Mouse (Mus musculus): ENCODE data around the gene Ginm1.

DNA sequence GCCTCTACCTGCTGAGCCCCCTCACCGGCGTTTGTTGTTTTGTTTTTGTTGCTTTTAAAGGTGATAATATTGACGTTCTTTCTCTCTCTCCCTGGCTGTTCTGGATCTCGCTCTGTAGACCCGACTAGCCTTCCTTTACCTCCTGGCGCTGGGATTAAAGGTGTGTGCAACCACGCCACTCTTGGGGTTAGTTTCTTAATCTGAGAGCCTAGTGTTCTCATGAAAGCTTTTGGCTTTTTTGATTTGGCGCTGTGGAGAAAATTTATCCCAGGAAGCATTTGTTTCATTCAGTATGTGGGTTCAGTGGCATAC lies 66.2 kb downstream of the Ginm1 start:
- TF ChIP-seq CTCF (IDR thresholded peaks at IDR 0.05; ENCODE audit: borderline replicate concordance, control insufficient read depth, extremely low read depth, insufficient read depth, low read length, poor library complexity) (no peak), POLR2A (IDR thresholded peaks at IDR 0.05; ENCODE audit: control insufficient read depth, extremely low read depth, insufficient read depth, low read length, poor library complexity) (no peak)

All from thymus, adult 2 months (tissue).